Mouse (Mus musculus) small intestine, adult 2 months (tissue): ENCODE measurements around the gene Tma7. TPM values are rescaled to one million over a fixed set of nuclear protein-coding genes. Genes with fewer than 3 reads are reported as not detected.

Experiments used
- H3K27ac ChIP-seq: fragments of 200-500 bp; 2 replicates; pipeline ENCODE4 v1.5.1; 2012; ENCODE audit warnings: low read depth, low read length, control low read depth, inconsistent platforms; ENCODE audit not compliant: insufficient read depth
- H3K27me3 ChIP-seq: fragments of 200-500 bp; 2 replicates; pipeline ENCODE4 v1.6.1; 2012; ENCODE audit warnings: mild to moderate bottlenecking, moderate library complexity, low read length, inconsistent platforms; ENCODE audit not compliant: control insufficient read depth, insufficient read depth
- H3K36me3 ChIP-seq: fragments of 200-500 bp; 2 replicates; pipeline ENCODE4 v1.6.1; 2012; ENCODE audit warnings: mild to moderate bottlenecking, low read length, control low read depth, inconsistent platforms; ENCODE audit not compliant: control insufficient read depth, insufficient read depth
- H3K4me1 ChIP-seq: fragments of 200-500 bp; 2 replicates; pipeline ENCODE4 v1.6.1; 2012; ENCODE audit warnings: low read length, inconsistent platforms, mixed read lengths; ENCODE audit not compliant: control insufficient read depth, insufficient read depth, insufficient read length
- H3K4me3 ChIP-seq: fragments of 200-500 bp; 2 replicates; pipeline ENCODE4 v1.5.1; 2012; ENCODE audit warnings: low read depth, mild to moderate bottlenecking, control low read depth, inconsistent platforms, low read length, moderate library complexity
- CTCF ChIP-seq: fragments of 200-500 bp; IDR thresholded peaks from 2 replicates; pipeline ENCODE4 v1.5.1; 2012; ENCODE audit warnings: low read depth, mild to moderate bottlenecking, control low read depth, inconsistent platforms, low read length, moderate library complexity, mixed read lengths; ENCODE audit not compliant: insufficient replicate concordance, insufficient read length; ENCODE audit errors: extremely low read depth
- POLR2A ChIP-seq: fragments of 200-500 bp; IDR thresholded peaks from 2 replicates; pipeline ENCODE4 v1.6.1; 2012; ENCODE audit warnings: low read depth, mild to moderate bottlenecking, control low read depth, inconsistent platforms, low read length, moderate library complexity
- WGBS: fragments of 180-500 bp; shearing (Covaris S2); methylation state at CpG from one replicate; pipeline ENCODE4 v1.1.7; 2018; 5-methylcytosine and 5-hydroxymethylcytosine counted together
- polyA plus RNA-seq: library from polyadenylated mRNA; depleted of rRNA; stranded (reverse); fragments of >200 nt; gene quantifications from 2 replicates; pipeline ENCODE4 v1.2.3, GENCODE M21; 2012; rRNA removed

Tma7 gene
- polyA plus RNA-seq: 0.58 and 1.6 TPM in 2 replicates

GRCm38 (mm10) chr9:109082124-109082800 lies at the start of gene Tma7, which contains the start of gene Ccdc51:
Tma7 (minus strand) TSS chr9:109082587.
Ccdc51 (plus strand) TSS chr9:109082493.
- Histone ChIP-seq H3K27me3 (no peaks in the 10 kb centered on the region), H3K4me3 (peak within 1 kb of the TSS; percentile 84), H3K27ac (peak within 1 kb of the TSS; percentile 83), H3K4me1 (peaks cover 4% of the 10 kb centered on the region; the same call in 1 of the 2 replicates), H3K36me3 (peaks cover 18% of the 10 kb centered on the region)
- 1% methylated on average over 37 of the region's 37 CpGs for WGBS
- TF ChIP-seq POLR2A (peak; percentile 83; the same call in 1 of the 2 replicates), CTCF (no peak)

GRCm38 (mm10) chr9:109130076-109130475 lies 47.7 kb upstream of the Tma7 start:
- TF ChIP-seq CTCF (no peak), POLR2A (no peak)
- Histone ChIP-seq H3K27ac (no peak overlapping the region), H3K27me3 (no peaks in the 10 kb centered on the region), H3K36me3 (no peaks in the 10 kb centered on the region), H3K4me1 (no peaks in the 10 kb centered on the region), H3K4me3 (no peak overlapping the region)
- whole genome bisulfite sequencing: 79% methylated on average over 5 of the region's 5 CpGs

- no peak overlapping the region for H3K27ac ChIP-seq
- no peaks in the 10 kb centered on the region for H3K27me3 ChIP-seq
- H3K36me3 ChIP-seq: no peaks in the 10 kb centered on the region
- no peak overlapping the region for H3K4me3 ChIP-seq
- no peaks in the 10 kb centered on the region for H3K4me1 ChIP-seq
- WGBS: 41% methylated on average over 3 of the region's 3 CpGs
- TF ChIP-seq CTCF (no peak), POLR2A (no peak)
Measured at GRCm38 (mm10) chr9:109128211-109128610, 45.8 kb upstream of the Tma7 start.

- TF ChIP-seq CTCF: no peak
- no peak for TF ChIP-seq POLR2A
- Histone ChIP-seq H3K36me3 (no peaks in the 10 kb centered on the region), H3K4me3 (no peak overlapping the region), H3K27ac (no peak overlapping the region), H3K27me3 (no peaks in the 10 kb centered on the region), H3K4me1 (no peaks in the 10 kb centered on the region)
- WGBS: 66% methylated on average over 4 of the region's 4 CpGs
Measured at GRCm38 (mm10) chr9:109127076-109127475, 44.7 kb upstream of the Tma7 start.

GRCm38 (mm10) chr9:109125481-109125880 lies 43.1 kb upstream of the Tma7 start:
- Histone ChIP-seq H3K36me3 (no peaks in the 10 kb centered on the region), H3K4me1 (no peaks in the 10 kb centered on the region)

GRCm38 (mm10) chr9:109125043-109125442 lies 42.7 kb upstream of the Tma7 start:
- H3K36me3 ChIP-seq: no peaks in the 10 kb centered on the region
- H3K4me1 ChIP-seq: no peaks in the 10 kb centered on the region
- WGBS: 55% methylated on average over 2 of the region's 2 CpGs
- TF ChIP-seq POLR2A (no peak), CTCF (no peak)
- H3K27ac ChIP-seq: no peak overlapping the region
- H3K4me3 ChIP-seq: no peak overlapping the region
- no peaks in the 10 kb centered on the region for H3K27me3 ChIP-seq

More at GRCm38 (mm10) chr9:109125481-109125880, 43.1 kb upstream of the Tma7 start:
- Histone ChIP-seq H3K27ac (no peak overlapping the region), H3K27me3 (no peaks in the 10 kb centered on the region), H3K4me3 (no peak overlapping the region)
- TF ChIP-seq POLR2A (no peak), CTCF (no peak)
- WGBS: 63% methylated on average over 3 of the region's 3 CpGs

GRCm38 (mm10) chr9:109124164-109124563 lies 41.8 kb upstream of the Tma7 start:
- Histone ChIP-seq H3K4me1 (peaks cover 3% of the 10 kb centered on the region), H3K4me3 (no peak overlapping the region), H3K27ac (no peak overlapping the region), H3K27me3 (no peaks in the 10 kb centered on the region), H3K36me3 (no peaks in the 10 kb centered on the region)
- 84% methylated on average over 3 of the region's 3 CpGs for WGBS
- TF ChIP-seq POLR2A (no peak), CTCF (no peak)
